In the genomic region with DNA sequence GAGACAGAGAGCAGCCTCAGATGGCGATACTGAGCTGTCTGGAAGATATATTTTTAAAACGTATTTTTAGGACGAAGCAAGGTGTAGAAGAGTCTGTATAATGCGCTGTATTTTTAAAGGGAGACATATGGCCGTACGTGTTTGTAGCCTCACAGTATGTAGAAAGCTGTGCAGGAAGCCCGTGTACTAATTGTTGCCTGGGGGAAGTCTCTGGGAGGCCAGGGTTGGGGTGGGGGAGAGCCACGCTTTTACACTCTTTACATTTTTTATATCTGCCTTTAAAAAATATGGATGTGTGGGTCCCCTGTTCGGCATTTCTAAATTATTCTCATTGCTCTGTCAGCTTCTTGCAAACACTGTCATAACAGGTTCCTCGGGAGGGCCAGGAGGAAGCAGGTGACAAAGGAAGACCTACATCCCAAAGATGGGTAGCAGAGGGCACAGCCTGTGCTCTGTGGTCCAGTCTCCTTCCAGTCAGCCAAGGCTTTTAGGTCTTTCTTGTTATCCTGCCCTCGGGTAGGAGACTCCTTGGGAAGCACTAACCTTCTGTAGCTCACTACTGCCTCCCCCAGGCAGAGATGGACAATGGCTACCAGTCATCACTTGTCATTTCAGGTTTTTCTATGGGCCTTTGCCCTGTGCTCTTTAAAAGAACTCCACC, we compare ENCODE assay signal across 11 mouse cellular contexts.
DNase-seq lines count a peak whose midpoint lies in the region; ATAC-seq and TF ChIP-seq lines count a peak whose summit lies in the region.
"Had no signal": no experiment of that assay in that cellular context is flagged by ENCODE, and none has a peak within 500 bp of the region (broad histone marks: within the 10 kb centered on the region; RNA-seq: fewer than 3 reads in every experiment).

No protein-coding gene starts in this region.

- H3K4me2 ChIP-seq in forebrain, embryonic 14.5 days (ENCODE audit: low read length) = no peak overlapping the region
- no peak overlapping the region for H3K4me2 ChIP-seq in liver, embryonic 14.5 days (ENCODE audit: low read depth)
- H3K4me2 ChIP-seq: heart, embryonic 15.5 days had no signal

- no peaks in the 10 kb centered on the region for H3K27me3 ChIP-seq in forebrain, embryonic 14.5 days (replicated peaks; ENCODE audit: control insufficient read depth, insufficient read depth, low read length)
- no peaks in the 10 kb centered on the region for H3K27me3 ChIP-seq in liver, embryonic 14.5 days (ENCODE audit: control insufficient read depth, insufficient read depth, low read length)

- no peak overlapping the region for H3K9ac ChIP-seq in forebrain, embryonic 14.5 days (ENCODE audit: low read length)
- no peak overlapping the region for H3K9ac ChIP-seq in liver, embryonic 14.5 days (replicated peaks)
- H3K9ac ChIP-seq: heart, embryonic 15.5 days had no signal

- peak; percentile 44 for DNase-seq in gastrocnemius, postnatal 10 days
- DNase-seq in gastrocnemius, adult 18-20 months (ENCODE audit: low spot score) = no peak
- peak; percentile 25 for DNase-seq in thymus, postnatal 14 days
- DNase-seq in thymus, postnatal 10 days (ENCODE audit: low spot score in 2 of 2) = no peak
- peak; percentile 70 for DNase-seq in forebrain, embryonic 14.5 days (ENCODE audit: low spot score)
- no peak for DNase-seq in liver, embryonic 14.5 days (ENCODE audit: low read depth in 3 of 3, low spot score in 3 of 3)
- DNase-seq in right cerebral cortex, postnatal 4 days = peak; percentile 62

- 75% methylated on average over 11 of the region's 11 CpGs for WGBS in forebrain, embryonic 14.5 days
- 60% methylated on average over 11 of the region's 11 CpGs for WGBS in liver, embryonic 14.5 days (ENCODE audit: insufficient replicate concordance)

- TF ChIP-seq CTCF in liver, embryonic 14.5 days (IDR thresholded peaks at IDR 0.05; ENCODE audit: low read depth) = peak; percentile 37; the same call in 1 of the 2 replicates

- no peak overlapping the region for H3K4me3 ChIP-seq in forebrain, embryonic 14.5 days (ENCODE audit: low read depth, low read length)
- no peak overlapping the region for H3K4me3 ChIP-seq in liver, embryonic 14.5 days (ENCODE audit: insufficient read depth in 1 of 2, low read depth in 2 of 2, low read length in 2 of 2)
- H3K4me3 ChIP-seq: heart, embryonic 15.5 days; myocyte had no signal

- no peak overlapping the region for H3K27ac ChIP-seq in forebrain, embryonic 14.5 days (ENCODE audit: low read depth, low read length)
- no peak overlapping the region for H3K27ac ChIP-seq in liver, embryonic 14.5 days
- H3K27ac ChIP-seq: heart, embryonic 15.5 days had no signal

- no peak for TF ChIP-seq EP300 in liver, embryonic 14.5 days (IDR thresholded peaks at IDR 0.05; ENCODE audit: low read depth)

- H3K4me1 ChIP-seq in forebrain, embryonic 14.5 days (ENCODE audit: control insufficient read depth, insufficient read depth, low read length) = no peaks in the 10 kb centered on the region
- no peaks in the 10 kb centered on the region for H3K4me1 ChIP-seq in liver, embryonic 14.5 days (replicated peaks; ENCODE audit: control insufficient read depth in 2 of 2, insufficient read depth in 2 of 2, low read length in 1 of 2)

- ATAC-seq in forebrain, embryonic 14.5 days = no peak
- ATAC-seq in liver, embryonic 14.5 days (ENCODE audit: insufficient read depth) = no peak
- ATAC-seq in cerebellum, adult (ENCODE audit: insufficient number of reproducible peaks, low FRiP score, low TSS enrichment) = no peak
- ATAC-seq: Patski had no signal

- no peaks in the 10 kb centered on the region for H3K36me3 ChIP-seq in forebrain, embryonic 14.5 days (ENCODE audit: control insufficient read depth, insufficient read depth, low read length)
- no peaks in the 10 kb centered on the region for H3K36me3 ChIP-seq in liver, embryonic 14.5 days (replicated peaks; ENCODE audit: control insufficient read depth, insufficient read depth, low read depth)
- H3K36me3 ChIP-seq: heart, embryonic 15.5 days had no signal

- no peaks in the 10 kb centered on the region; the same call in 1 of the 2 replicates for H3K9me3 ChIP-seq in forebrain, embryonic 14.5 days (replicated peaks; ENCODE audit: control insufficient read depth, low read length)
- no peaks in the 10 kb centered on the region; the same call in none of the 2 replicates for H3K9me3 ChIP-seq in liver, embryonic 14.5 days (ENCODE audit: control insufficient read depth, low read length)

Comparison
In these comparisons a context has a peak if more than half of its experiments do, and no peak if none do; other contexts are left out.
1. DNase-seq: peak in gastrocnemius, postnatal 10 days (single experiment), thymus, postnatal 14 days (single experiment), forebrain, embryonic 14.5 days (single experiment) and right cerebral cortex, postnatal 4 days (single experiment); none in gastrocnemius, adult 18-20 months (single experiment), thymus, postnatal 10 days (0 of 2) and liver, embryonic 14.5 days (0 of 3).